26 mouse cellular contexts compared by ENCODE assay signal in the genomic region with DNA sequence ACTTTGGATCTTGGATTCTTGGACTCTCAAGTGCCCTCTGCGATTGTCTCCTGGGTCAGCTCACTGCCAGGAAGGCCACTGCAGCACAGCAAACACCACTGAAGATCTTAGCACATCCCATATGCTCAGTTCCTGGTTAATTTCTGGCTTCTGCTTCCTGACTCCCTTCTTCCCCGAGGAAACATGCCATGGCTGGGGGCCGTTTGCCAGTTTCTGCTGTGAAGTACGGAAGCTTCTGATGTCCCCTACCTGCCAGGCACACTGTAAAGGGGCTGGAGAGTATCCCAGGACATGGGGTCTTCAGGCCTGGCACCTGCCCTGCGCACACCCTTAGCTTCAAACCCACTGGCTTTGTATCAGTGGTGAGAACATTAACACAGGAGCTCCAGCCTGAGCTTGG.
"Had no signal": no experiment of that assay in that cellular context is flagged by ENCODE, and none has a peak within 500 bp of the region (broad histone marks: within the 10 kb centered on the region; RNA-seq: fewer than 3 reads in every experiment).

No protein-coding gene starts in this region.

- H3K9me3 ChIP-seq: embryonic facial prominence, embryonic 10.5 days; embryonic facial prominence, embryonic 13.5 days; embryonic facial prominence, embryonic 15.5 days; forebrain, embryonic 12.5 days; forebrain, embryonic 13.5 days; forebrain, embryonic 15.5 days; heart, embryonic 10.5 days had no signal

- H3K9ac ChIP-seq: embryonic facial prominence, embryonic 12.5 days; embryonic facial prominence, embryonic 13.5 days; embryonic facial prominence, embryonic 15.5 days; forebrain, embryonic 12.5 days; forebrain, embryonic 13.5 days; forebrain, embryonic 15.5 days; forebrain, postnatal 0 days had no signal

- H3K27ac ChIP-seq: embryonic facial prominence, embryonic 10.5 days; embryonic facial prominence, embryonic 12.5 days; embryonic facial prominence, embryonic 13.5 days; embryonic facial prominence, embryonic 15.5 days; forebrain, embryonic 12.5 days; forebrain, embryonic 13.5 days; forebrain, embryonic 15.5 days; gastrocnemius, adult 2 months; heart, adult 2 months; heart, embryonic 10.5 days had no signal

- H3K4me2 ChIP-seq: embryonic facial prominence, embryonic 12.5 days; embryonic facial prominence, embryonic 13.5 days; embryonic facial prominence, embryonic 15.5 days; forebrain, embryonic 12.5 days; forebrain, embryonic 13.5 days; forebrain, embryonic 15.5 days; heart, embryonic 11.5 days had no signal

- H3K4me3 ChIP-seq: embryonic facial prominence, embryonic 10.5 days; embryonic facial prominence, embryonic 12.5 days; embryonic facial prominence, embryonic 13.5 days; embryonic facial prominence, embryonic 15.5 days; erythroblast, embryonic 14.5 days; forebrain, embryonic 12.5 days; forebrain, embryonic 13.5 days; forebrain, embryonic 15.5 days; gastrocnemius, adult 2 months; heart, adult 2 months; heart, embryonic 10.5 days had no signal

- ATAC-seq: forebrain, embryonic 13.5 days; forebrain, embryonic 14.5 days; forebrain, embryonic 15.5 days; forebrain, embryonic 16.5 days; forebrain, postnatal 0 days had no signal

- H3K4me1 ChIP-seq: embryonic facial prominence, embryonic 12.5 days; embryonic facial prominence, embryonic 15.5 days; heart, embryonic 10.5 days had no signal

- DNase-seq: cerebellum, adult 8-10 months; cerebellum, adult 9-10 months; cerebellum, adult 9-11 months; cerebellum, postnatal 36 days; embryo, embryonic 11 days; forebrain, postnatal 0 days; gastrocnemius, adult 2 months; gastrocnemius, postnatal 10 days; gastrocnemius, postnatal 14 days; gastrocnemius, postnatal 25 days; gastrocnemius, postnatal 36 days; heart, adult 11 months; heart, adult 18-20 months; heart, adult 2 months had no signal

- H3K36me3 ChIP-seq: embryonic facial prominence, embryonic 10.5 days; embryonic facial prominence, embryonic 12.5 days; embryonic facial prominence, embryonic 13.5 days; embryonic facial prominence, embryonic 15.5 days; forebrain, embryonic 12.5 days; forebrain, embryonic 15.5 days; heart, embryonic 10.5 days had no signal

- H3K27me3 ChIP-seq: embryonic facial prominence, embryonic 12.5 days; embryonic facial prominence, embryonic 13.5 days; forebrain, embryonic 13.5 days; forebrain, embryonic 15.5 days had no signal
